Comparison of ENCODE assay signal across 10 mouse cellular contexts in genomic region chr3:98267249-98267651, GRCm38 (mm10). TPM values are rescaled to one million over a fixed set of nuclear protein-coding genes. Genes with fewer than 3 reads are reported as not detected.
DNase-seq lines count a peak whose midpoint lies in the region; ATAC-seq and TF ChIP-seq lines count a peak whose summit lies in the region.
"Had no signal": no experiment of that assay in that cellular context is flagged by ENCODE, and none has a peak within 500 bp of the region (broad histone marks: within the 10 kb centered on the region; RNA-seq: fewer than 3 reads in every experiment).

No protein-coding gene starts in this region.

- no peak for ATAC-seq in forebrain, embryonic 11.5 days (replicated peaks; ENCODE audit: low FRiP score)
- peak; percentile 89 for ATAC-seq in intestine, embryonic 15.5 days
- ATAC-seq in liver, postnatal 0 days = peak; percentile 89

- no peak for TF ChIP-seq CTCF in liver, postnatal 0 days (IDR thresholded peaks at IDR 0.05; ENCODE audit: low read depth)

- peaks cover 4% of the 10 kb centered on the region; the same call in 1 of the 2 replicates for H3K4me1 ChIP-seq in forebrain, embryonic 11.5 days (replicated peaks; ENCODE audit: control insufficient read depth, insufficient read depth, low read length)
- peaks cover 10% of the 10 kb centered on the region for H3K4me1 ChIP-seq in intestine, embryonic 15.5 days (replicated peaks)
- peaks cover 15% of the 10 kb centered on the region for H3K4me1 ChIP-seq in liver, postnatal 0 days (ENCODE audit: insufficient read depth)

- no peak overlapping the region for H3K4me2 ChIP-seq in forebrain, embryonic 11.5 days (ENCODE audit: low read depth, low read length, severe bottlenecking)
- H3K4me2 ChIP-seq in intestine, embryonic 15.5 days (replicated peaks) = peak overlapping the region; percentile 30; the same call in 1 of the 2 replicates
- H3K4me2 ChIP-seq in liver, postnatal 0 days (ENCODE audit: low read depth, low read length) = peak overlapping the region; percentile 50
- H3K4me2 ChIP-seq: neural tube, embryonic 13.5 days had no signal

- no peaks in the 10 kb centered on the region for H3K9me3 ChIP-seq in forebrain, embryonic 11.5 days (ENCODE audit: control insufficient read depth, low read length)
- no peaks in the 10 kb centered on the region for H3K9me3 ChIP-seq in intestine, embryonic 15.5 days
- H3K9me3 ChIP-seq in liver, postnatal 0 days (ENCODE audit: low read length) = no peaks in the 10 kb centered on the region
- H3K9me3 ChIP-seq: neural tube, embryonic 13.5 days had no signal

- TF ChIP-seq EP300 in liver, postnatal 0 days (IDR thresholded peaks at IDR 0.05; ENCODE audit: low read depth) = peak; percentile 74

- H3K4me3 ChIP-seq in forebrain, embryonic 11.5 days (ENCODE audit: low read depth, low read length) = no peak overlapping the region
- no peak overlapping the region for H3K4me3 ChIP-seq in intestine, embryonic 15.5 days (replicated peaks)
- no peak overlapping the region for H3K4me3 ChIP-seq in liver, postnatal 0 days (ENCODE audit: low read depth, low read length)
- H3K4me3 ChIP-seq: neural tube, embryonic 13.5 days had no signal

- peak overlapping the region; percentile 23; the same call in 1 of the 2 replicates for H3K9ac ChIP-seq in forebrain, embryonic 11.5 days (ENCODE audit: low read length)
- no peak overlapping the region for H3K9ac ChIP-seq in intestine, embryonic 15.5 days
- peak overlapping the region; percentile 35 for H3K9ac ChIP-seq in liver, postnatal 0 days (replicated peaks)
- H3K9ac ChIP-seq: neural tube, embryonic 13.5 days had no signal

- WGBS in forebrain, embryonic 11.5 days = 21% methylated on average over 6 of the region's 6 CpGs
- 10% methylated on average over 6 of the region's 6 CpGs for WGBS in intestine, embryonic 15.5 days
- 30% methylated on average over 6 of the region's 6 CpGs for WGBS in liver, postnatal 0 days (ENCODE audit: insufficient replicate concordance)

- no peaks in the 10 kb centered on the region for H3K36me3 ChIP-seq in forebrain, embryonic 11.5 days (ENCODE audit: control insufficient read depth, insufficient read depth, low read length)
- H3K36me3 ChIP-seq in intestine, embryonic 15.5 days = no peaks in the 10 kb centered on the region
- H3K36me3 ChIP-seq in liver, postnatal 0 days (replicated peaks; ENCODE audit: insufficient read depth, low read length) = no peaks in the 10 kb centered on the region
- H3K36me3 ChIP-seq: neural tube, embryonic 13.5 days had no signal

- no peaks in the 10 kb centered on the region for H3K27me3 ChIP-seq in forebrain, embryonic 11.5 days (ENCODE audit: control insufficient read depth, insufficient read depth, low read length)
- H3K27me3 ChIP-seq in intestine, embryonic 15.5 days (replicated peaks) = no peaks in the 10 kb centered on the region
- H3K27me3 ChIP-seq in liver, postnatal 0 days (ENCODE audit: insufficient read depth, low read length) = no peaks in the 10 kb centered on the region
- H3K27me3 ChIP-seq: neural tube, embryonic 13.5 days had no signal

- peak; percentile 16 for DNase-seq in layer of hippocampus, adult 9-11 months
- no peak for DNase-seq in layer of hippocampus, postnatal 36 days
- DNase-seq in forebrain, embryonic 11.5 days (ENCODE audit: low spot score) = no peak
- peak; percentile 54 for DNase-seq in liver, postnatal 0 days
- DNase-seq in ovary, postnatal 36 days (ENCODE audit: low spot score) = peak; percentile 64
- DNase-seq in neural tube, embryonic 10.5 days (ENCODE audit: extremely low spot score, low spot score) = no peak
- DNase-seq in cerebellum, postnatal 25 days = no peak

- no peak overlapping the region for H3K27ac ChIP-seq in forebrain, embryonic 11.5 days (ENCODE audit: low read depth, low read length)
- H3K27ac ChIP-seq in intestine, embryonic 15.5 days = peak overlapping the region; percentile 81
- peak overlapping the region; percentile 85 for H3K27ac ChIP-seq in liver, postnatal 0 days (ENCODE audit: low read depth)
- H3K27ac ChIP-seq: neural tube, embryonic 13.5 days had no signal

RNA-seq across cellular contexts. Expression of gene Hmgcs2, which starts 13.0 kb away (rescaled TPM):
- total RNA-seq in layer of hippocampus, postnatal 36 days (2021) = 1 to 10 TPM; 8.9 to 9.9 TPM
- 0.63 and 1.2 TPM in 2 replicates for polyA plus RNA-seq in forebrain, embryonic 11.5 days (2014; fragmentation: Nextera tagmentation; extraction: Ambion mirVana)
- 149 and 177 TPM in 2 replicates for polyA plus RNA-seq in intestine, embryonic 15.5 days (2015; fragmentation: Nextera tagmentation; extraction: Ambion mirVana)
- 1,492 and 1,631 TPM in 2 replicates for polyA plus RNA-seq in liver, postnatal 0 days (2015; fragmentation: Nextera tagmentation; extraction: Ambion mirVana)

RNA-seq across cellular contexts. Expression of gene Reg4, which starts 45.3 kb away (rescaled TPM):
- not detected for total RNA-seq in layer of hippocampus, postnatal 36 days (2021)
- not detected in 2 replicates for polyA plus RNA-seq in forebrain, embryonic 11.5 days (2014; fragmentation: Nextera tagmentation; extraction: Ambion mirVana)
- polyA plus RNA-seq in intestine, embryonic 15.5 days (2015; fragmentation: Nextera tagmentation; extraction: Ambion mirVana) = 14.3 and 18.3 TPM in 2 replicates
- polyA plus RNA-seq in liver, postnatal 0 days (2015; fragmentation: Nextera tagmentation; extraction: Ambion mirVana) = not detected in 2 replicates
- polyA plus RNA-seq: gonadal fat pad, adult 2 months; neural tube, embryonic 13.5 days had no signal

Comparison
In these comparisons a context has a peak if more than half of its experiments do, and no peak if none do; other contexts are left out.
1. DNase-seq: peak in layer of hippocampus, adult 9-11 months (single experiment), liver, postnatal 0 days (single experiment) and ovary, postnatal 36 days (single experiment); none in layer of hippocampus, postnatal 36 days (0 of 2), forebrain, embryonic 11.5 days (single experiment), neural tube, embryonic 10.5 days (single experiment) and cerebellum, postnatal 25 days (0 of 2).
2. RNA of gene Hmgcs2, which starts 13.0 kb away (polyA plus RNA-seq): 1,492 to 1,631 TPM in liver, postnatal 0 days and 149 to 177 TPM in intestine, embryonic 15.5 days; 0.63 to 1.2 TPM in forebrain, embryonic 11.5 days; every median in the first group is over 10 times any median in the second.
3. RNA of gene Reg4, which starts 45.3 kb away (polyA plus RNA-seq): 14.3 to 18.3 TPM in intestine, embryonic 15.5 days; not detected in liver, postnatal 0 days and not detected in forebrain, embryonic 11.5 days; every median in the first group is over 10 times any median in the second.